In the genomic region with DNA sequence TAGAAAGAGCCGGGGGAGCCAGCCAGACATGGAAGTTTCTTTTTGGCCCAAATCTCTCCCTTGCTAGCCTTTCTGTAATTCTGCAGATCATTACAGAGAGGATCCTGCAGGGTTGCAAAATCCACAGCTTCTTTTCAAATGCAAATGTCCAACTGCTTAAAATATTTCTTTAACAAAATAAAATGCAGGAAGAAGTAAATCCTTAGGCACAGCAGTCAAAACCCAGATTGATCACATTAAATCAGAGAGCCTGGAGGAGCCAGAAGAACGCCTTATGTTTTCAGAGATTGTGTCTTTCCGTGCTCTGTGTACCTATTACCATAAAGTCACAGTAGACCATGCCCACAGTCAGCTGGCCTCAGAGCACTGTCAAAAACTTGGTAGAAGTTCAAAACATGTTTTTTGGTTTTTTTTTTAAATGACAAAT, we compare ENCODE assay signal across 22 mouse cellular contexts.
DNase-seq lines count a peak whose midpoint lies in the region; ATAC-seq and TF ChIP-seq lines count a peak whose summit lies in the region.
"Had no signal": no experiment of that assay in that cellular context is flagged by ENCODE, and none has a peak within 500 bp of the region (broad histone marks: within the 10 kb centered on the region; RNA-seq: fewer than 3 reads in every experiment).

No protein-coding gene starts in this region.

- no peaks in the 10 kb centered on the region for H3K36me3 ChIP-seq in kidney, postnatal 0 days (ENCODE audit: insufficient read depth, low read length)
- H3K36me3 ChIP-seq in midbrain, embryonic 12.5 days, result no peaks in the 10 kb centered on the region
- no peaks in the 10 kb centered on the region for H3K36me3 ChIP-seq in midbrain, embryonic 11.5 days (ENCODE audit: control insufficient read depth, insufficient read depth, low read length)
- H3K36me3 ChIP-seq in forebrain, embryonic 15.5 days, result no peaks in the 10 kb centered on the region
- H3K36me3 ChIP-seq: embryonic facial prominence, embryonic 12.5 days; hindbrain, embryonic 10.5 days had no signal

- peak; percentile 49 for DNase-seq in kidney, postnatal 0 days (ENCODE audit: low spot score)
- no peak for DNase-seq in kidney, postnatal 25 days
- DNase-seq in midbrain, embryonic 11.5 days (ENCODE audit: low spot score, missing footprints), result no peak
- DNase-seq in cerebellum, adult 2 months, result no peak
- no peak for DNase-seq in spleen, adult 12 weeks (ENCODE audit: low spot score)
- DNase-seq: B cell, adult 2 months; cerebellum, adult 9-11 months; gastrocnemius, postnatal 36 days; kidney, adult 8-10 months; kidney, postnatal 36 days; left cerebral cortex, postnatal 4 days; liver; liver, postnatal 0 days; lung, postnatal 4 days; retina, postnatal 1 day; right cerebral cortex, postnatal 4 days had no signal

- no peak overlapping the region for H3K9ac ChIP-seq in kidney, postnatal 0 days (ENCODE audit: low read depth, low read length)
- no peak overlapping the region for H3K9ac ChIP-seq in midbrain, embryonic 12.5 days (replicated peaks)
- H3K9ac ChIP-seq in midbrain, embryonic 11.5 days (ENCODE audit: low read length), result no peak overlapping the region
- H3K9ac ChIP-seq in forebrain, embryonic 15.5 days (replicated peaks), result no peak overlapping the region
- H3K9ac ChIP-seq: embryonic facial prominence, embryonic 12.5 days; liver, postnatal 0 days had no signal

- no peak overlapping the region for H3K27ac ChIP-seq in kidney, postnatal 0 days
- no peak overlapping the region for H3K27ac ChIP-seq in midbrain, embryonic 12.5 days (replicated peaks)
- no peak overlapping the region for H3K27ac ChIP-seq in midbrain, embryonic 11.5 days (ENCODE audit: low read depth, low read length)
- 0 out of 2 replicates have a peak overlapping the region, but pooled peaks have one; percentile 50 for H3K27ac ChIP-seq in forebrain, embryonic 15.5 days (replicated peaks)
- H3K27ac ChIP-seq in cerebellum, adult 2 months (ENCODE audit: insufficient read depth, low read length), result no peak overlapping the region
- H3K27ac ChIP-seq: embryonic facial prominence, embryonic 12.5 days; hindbrain, embryonic 10.5 days; left cerebral cortex, adult 2 months; stomach, postnatal 0 days had no signal

- no peak overlapping the region for H3K4me2 ChIP-seq in kidney, postnatal 0 days (ENCODE audit: low read length)
- no peak overlapping the region for H3K4me2 ChIP-seq in midbrain, embryonic 12.5 days (replicated peaks)
- H3K4me2 ChIP-seq in midbrain, embryonic 11.5 days, result no peak overlapping the region
- H3K4me2 ChIP-seq in forebrain, embryonic 15.5 days (replicated peaks), result no peak overlapping the region
- H3K4me2 ChIP-seq: embryonic facial prominence, embryonic 12.5 days had no signal

- no peak for TF ChIP-seq CTCF in kidney, postnatal 0 days (IDR thresholded peaks at IDR 0.05; ENCODE audit: low read depth)
- no peak for TF ChIP-seq CTCF in cerebellum, adult 2 months (IDR thresholded peaks at IDR 0.05; ENCODE audit: borderline replicate concordance, insufficient read depth, low read depth, low read length)

- no peaks in the 10 kb centered on the region for H3K4me1 ChIP-seq in kidney, postnatal 0 days (replicated peaks; ENCODE audit: insufficient read depth, low read length)
- H3K4me1 ChIP-seq in midbrain, embryonic 12.5 days, result peaks cover 3% of the 10 kb centered on the region
- no peaks in the 10 kb centered on the region; the same call in 1 of the 2 replicates for H3K4me1 ChIP-seq in midbrain, embryonic 11.5 days (ENCODE audit: control insufficient read depth, insufficient read depth, low read length)
- H3K4me1 ChIP-seq in forebrain, embryonic 15.5 days, result peaks cover 15% of the 10 kb centered on the region; the same call in 1 of the 2 replicates
- H3K4me1 ChIP-seq in cerebellum, adult 2 months (ENCODE audit: control insufficient read depth, insufficient read depth, low read length), result no peaks in the 10 kb centered on the region
- H3K4me1 ChIP-seq: embryonic facial prominence, embryonic 12.5 days; hindbrain, embryonic 10.5 days had no signal

- no peak for TF ChIP-seq POLR2A in cerebellum, adult 2 months (IDR thresholded peaks at IDR 0.05; ENCODE audit: borderline replicate concordance, insufficient read depth, low read length)

- ATAC-seq in kidney, postnatal 0 days (replicated peaks; ENCODE audit: low FRiP score, low read depth), result no peak
- peak; percentile 65; the same call in 1 of the 2 replicates for ATAC-seq in midbrain, embryonic 12.5 days (ENCODE audit: low FRiP score, low read depth)
- ATAC-seq in midbrain, embryonic 11.5 days (ENCODE audit: low FRiP score), result no peak
- ATAC-seq in forebrain, embryonic 15.5 days (replicated peaks), result peak; percentile 91
- ATAC-seq: liver, postnatal 0 days had no signal

- H3K9me3 ChIP-seq in kidney, postnatal 0 days (replicated peaks; ENCODE audit: low read length), result no peaks in the 10 kb centered on the region
- no peaks in the 10 kb centered on the region for H3K9me3 ChIP-seq in midbrain, embryonic 12.5 days
- H3K9me3 ChIP-seq in midbrain, embryonic 11.5 days (ENCODE audit: control insufficient read depth, low read length), result no peaks in the 10 kb centered on the region
- H3K9me3 ChIP-seq in forebrain, embryonic 15.5 days, result no peaks in the 10 kb centered on the region
- H3K9me3 ChIP-seq: embryonic facial prominence, embryonic 12.5 days; hindbrain, embryonic 10.5 days had no signal

- no peaks in the 10 kb centered on the region for H3K27me3 ChIP-seq in kidney, postnatal 0 days (ENCODE audit: insufficient read depth, low read length)
- no peaks in the 10 kb centered on the region for H3K27me3 ChIP-seq in midbrain, embryonic 12.5 days
- no peaks in the 10 kb centered on the region for H3K27me3 ChIP-seq in midbrain, embryonic 11.5 days (ENCODE audit: control insufficient read depth, insufficient read depth, low read length)
- H3K27me3 ChIP-seq in forebrain, embryonic 15.5 days, result no peaks in the 10 kb centered on the region
- H3K27me3 ChIP-seq in cerebellum, adult 2 months (ENCODE audit: control insufficient read depth, insufficient read depth, low read length), result no peaks in the 10 kb centered on the region
- H3K27me3 ChIP-seq: embryonic facial prominence, embryonic 12.5 days had no signal

- no peak overlapping the region for H3K4me3 ChIP-seq in kidney, postnatal 0 days (replicated peaks; ENCODE audit: low read depth, low read length)
- H3K4me3 ChIP-seq in midbrain, embryonic 12.5 days, result no peak overlapping the region
- H3K4me3 ChIP-seq in midbrain, embryonic 11.5 days (ENCODE audit: low read depth, low read length), result no peak overlapping the region
- no peak overlapping the region for H3K4me3 ChIP-seq in forebrain, embryonic 15.5 days
- H3K4me3 ChIP-seq in cerebellum, adult 2 months (replicated peaks; ENCODE audit: insufficient read depth, low read depth, low read length), result no peak overlapping the region
- H3K4me3 ChIP-seq: embryonic facial prominence, embryonic 12.5 days; hindbrain, embryonic 10.5 days; left cerebral cortex, adult 2 months had no signal

- 52% methylated on average over 3 of the region's 3 CpGs for whole genome bisulfite sequencing in kidney, postnatal 0 days
- 39% methylated on average over 3 of the region's 3 CpGs for WGBS in midbrain, embryonic 12.5 days
- 43% methylated on average over 3 of the region's 3 CpGs for WGBS in midbrain, embryonic 11.5 days
- 23% methylated on average over 3 of the region's 3 CpGs for WGBS in forebrain, embryonic 15.5 days
- WGBS in cerebellum, adult 2 months, result 38% methylated on average over 3 of the region's 3 CpGs

Comparison
In these comparisons a context has a peak if more than half of its experiments do, and no peak if none do; other contexts are left out.
1. ATAC-seq: peak in midbrain, embryonic 12.5 days (single experiment) and forebrain, embryonic 15.5 days (single experiment); none in kidney, postnatal 0 days (single experiment) and midbrain, embryonic 11.5 days (single experiment).